Mouse (Mus musculus): ENCODE results near the gene Gfm1. TPM values are rescaled to one million over a fixed set of nuclear protein-coding genes. Genes with fewer than 3 reads are reported as not detected.

Gene Gfm1
- polyA plus RNA-seq, 1 experiment, result 84.5 TPM

DNA sequence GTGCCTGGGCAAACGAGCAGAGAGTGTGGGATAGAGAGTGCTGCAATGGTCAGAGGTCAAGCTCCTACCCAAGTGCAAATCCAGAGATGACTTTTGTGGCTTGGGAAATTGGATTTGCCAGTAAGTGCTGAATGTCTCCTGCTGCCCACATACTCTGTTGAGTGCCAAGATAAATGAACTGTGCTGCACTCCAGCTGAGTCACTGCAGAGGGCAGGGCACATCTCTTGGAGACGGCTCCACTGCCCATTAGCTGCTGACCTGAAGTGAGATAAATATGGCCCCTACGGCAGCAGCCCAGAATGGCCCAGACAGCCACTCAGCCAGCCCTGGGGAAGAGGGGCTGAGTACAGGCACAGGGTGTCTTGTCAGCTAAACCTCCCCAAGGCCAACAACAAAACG is 60.3 kb downstream of the Gfm1 start:
- Histone ChIP-seq H3K9me3 (replicated peaks; ENCODE audit: control insufficient read depth, insufficient read depth, low read length, poor library complexity, severe bottlenecking) (no peaks in the 10 kb centered on the region), H3K9ac (ENCODE audit: low read depth, poor library complexity, severe bottlenecking) (no peak overlapping the region), H3K4me1 (ENCODE audit: control insufficient read depth, insufficient read depth, low read length) (peaks cover 1% of the 10 kb centered on the region), H3K4me3 (ENCODE audit: low read depth, low read length) (no peak overlapping the region), H3K36me3 (ENCODE audit: control insufficient read depth, insufficient read depth, low read length, poor library complexity, severe bottlenecking) (no peaks in the 10 kb centered on the region), H3K27ac (ENCODE audit: insufficient read depth, low read length) (no peak overlapping the region), H3K27me3 (ENCODE audit: control insufficient read depth, insufficient read depth, low read length, poor library complexity, severe bottlenecking) (no peaks in the 10 kb centered on the region)
- no peak for TF ChIP-seq CTCF (IDR thresholded peaks at IDR 0.05; ENCODE audit: low read depth, low read length)
- TF ChIP-seq EP300 (IDR thresholded peaks at IDR 0.05; ENCODE audit: insufficient read depth, low read depth, low read length), result no peak
- no peak for TF ChIP-seq POLR2A (IDR thresholded peaks at IDR 0.05; ENCODE audit: insufficient read depth, low read length)

DNA sequence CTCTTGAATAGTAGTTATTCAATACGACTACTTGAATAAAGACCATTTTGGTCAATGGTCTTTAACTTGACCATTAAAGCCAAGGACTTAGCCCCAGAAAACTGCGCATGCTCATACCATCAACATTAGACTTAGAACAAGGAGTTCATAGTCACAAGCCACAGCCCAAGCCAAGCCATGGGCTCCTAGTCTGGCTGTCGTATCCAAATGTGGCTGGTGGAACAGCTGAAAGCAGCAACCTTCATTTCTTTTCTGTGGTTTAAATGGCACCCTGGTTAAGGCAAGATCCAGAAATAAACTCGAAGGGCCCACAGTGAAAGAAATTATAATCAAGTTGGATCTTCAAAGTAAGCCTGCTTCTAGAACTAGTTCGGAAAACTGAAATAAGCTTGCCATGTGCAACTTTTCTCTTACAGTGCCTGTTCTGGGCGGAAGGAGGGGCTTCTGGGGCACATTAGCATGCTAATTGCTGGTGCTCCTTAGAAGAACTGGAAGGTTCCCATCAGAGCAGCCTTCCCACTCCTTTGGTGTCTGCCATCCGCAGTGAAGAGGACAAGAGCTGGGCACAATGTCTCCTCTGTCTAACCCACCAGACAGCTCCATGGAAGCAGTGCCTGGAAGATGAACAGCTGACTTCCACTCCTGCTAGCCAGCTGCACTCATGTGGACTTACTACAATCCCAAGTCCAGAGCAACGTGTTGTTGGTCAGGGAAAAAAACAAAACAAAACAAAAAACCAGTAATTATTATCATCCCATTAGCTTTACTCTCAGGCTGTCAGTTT is 62.4 kb downstream of the Gfm1 start:
- no peak overlapping the region for H3K4me3 ChIP-seq (ENCODE audit: low read depth, low read length)
- H3K27me3 ChIP-seq (ENCODE audit: control insufficient read depth, insufficient read depth, low read length, poor library complexity, severe bottlenecking), result no peaks in the 10 kb centered on the region
- no peak for TF ChIP-seq EP300 (IDR thresholded peaks at IDR 0.05; ENCODE audit: insufficient read depth, low read depth, low read length)
- no peak for TF ChIP-seq POLR2A (IDR thresholded peaks at IDR 0.05; ENCODE audit: insufficient read depth, low read length)
- no peak for TF ChIP-seq CTCF (IDR thresholded peaks at IDR 0.05; ENCODE audit: low read depth, low read length)

DNA sequence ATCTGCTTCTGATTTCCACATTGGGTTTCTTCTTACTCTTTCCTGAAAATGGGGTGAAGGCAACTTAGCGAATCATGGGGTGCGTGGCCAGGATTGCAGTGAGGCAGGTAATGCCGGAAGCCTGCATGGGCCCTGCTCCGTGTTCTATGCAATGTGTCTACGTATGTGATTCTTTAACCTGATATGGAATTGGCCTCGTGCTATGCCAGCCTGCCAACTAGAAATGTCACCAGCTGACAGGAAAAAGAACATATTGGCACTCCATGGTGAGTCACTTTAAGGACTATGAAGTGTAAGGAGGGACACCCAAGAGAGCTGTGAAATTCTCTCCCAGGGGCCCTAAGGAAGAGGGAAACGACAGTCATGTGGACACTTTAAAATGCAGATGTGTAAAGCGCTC is 63.2 kb downstream of the Gfm1 start:
- Histone ChIP-seq H3K27me3 (ENCODE audit: control insufficient read depth, insufficient read depth, low read length, poor library complexity, severe bottlenecking) (no peaks in the 10 kb centered on the region), H3K9me3 (replicated peaks; ENCODE audit: control insufficient read depth, insufficient read depth, low read length, poor library complexity, severe bottlenecking) (no peaks in the 10 kb centered on the region), H3K27ac (ENCODE audit: insufficient read depth, low read length) (no peak overlapping the region), H3K36me3 (ENCODE audit: control insufficient read depth, insufficient read depth, low read length, poor library complexity, severe bottlenecking) (no peaks in the 10 kb centered on the region), H3K4me3 (ENCODE audit: low read depth, low read length) (no peak overlapping the region), H3K9ac (ENCODE audit: low read depth, poor library complexity, severe bottlenecking) (no peak overlapping the region), H3K4me1 (ENCODE audit: control insufficient read depth, insufficient read depth, low read length) (no peaks in the 10 kb centered on the region)
- TF ChIP-seq POLR2A (IDR thresholded peaks at IDR 0.05; ENCODE audit: insufficient read depth, low read length) (no peak), CTCF (IDR thresholded peaks at IDR 0.05; ENCODE audit: low read depth, low read length) (no peak), EP300 (IDR thresholded peaks at IDR 0.05; ENCODE audit: insufficient read depth, low read depth, low read length) (no peak)

More for the DNA sequence above, 62.4 kb downstream of the Gfm1 start:
- Histone ChIP-seq H3K4me1 (ENCODE audit: control insufficient read depth, insufficient read depth, low read length) (peaks cover 1% of the 10 kb centered on the region), H3K9ac (ENCODE audit: low read depth, poor library complexity, severe bottlenecking) (no peak overlapping the region), H3K27ac (ENCODE audit: insufficient read depth, low read length) (no peak overlapping the region), H3K9me3 (replicated peaks; ENCODE audit: control insufficient read depth, insufficient read depth, low read length, poor library complexity, severe bottlenecking) (no peaks in the 10 kb centered on the region), H3K36me3 (ENCODE audit: control insufficient read depth, insufficient read depth, low read length, poor library complexity, severe bottlenecking) (no peaks in the 10 kb centered on the region)

DNA sequence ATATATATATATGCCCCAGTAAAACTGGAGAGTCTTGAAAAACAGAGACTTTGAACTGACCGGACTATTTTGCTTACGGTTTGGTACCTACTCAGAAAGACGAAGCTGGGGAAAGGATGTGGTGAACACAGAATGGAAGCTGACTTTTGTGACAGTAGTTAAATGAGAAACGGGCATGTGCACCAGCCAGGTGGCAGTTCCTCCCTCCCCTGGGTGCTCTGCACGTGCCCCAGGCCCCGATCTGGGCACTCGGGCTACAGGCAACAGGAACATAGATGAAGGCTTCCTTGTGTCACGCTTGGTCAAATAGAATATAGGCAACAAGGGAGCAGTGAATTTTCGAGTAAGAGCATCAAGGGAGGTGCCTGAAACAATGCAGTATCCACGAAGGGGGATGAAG is 66.4 kb downstream of the Gfm1 start:
- H3K9me3 ChIP-seq (replicated peaks; ENCODE audit: control insufficient read depth, insufficient read depth, low read length, poor library complexity, severe bottlenecking), result peaks cover 8% of the 10 kb centered on the region; the same call in 1 of the 2 replicates
- no peaks in the 10 kb centered on the region for H3K36me3 ChIP-seq (ENCODE audit: control insufficient read depth, insufficient read depth, low read length, poor library complexity, severe bottlenecking)
- TF ChIP-seq EP300 (IDR thresholded peaks at IDR 0.05; ENCODE audit: insufficient read depth, low read depth, low read length) (no peak), POLR2A (IDR thresholded peaks at IDR 0.05; ENCODE audit: insufficient read depth, low read length) (no peak), CTCF (IDR thresholded peaks at IDR 0.05; ENCODE audit: low read depth, low read length) (no peak)
- no peak overlapping the region for H3K4me3 ChIP-seq (ENCODE audit: low read depth, low read length)
- no peak overlapping the region for H3K27ac ChIP-seq (ENCODE audit: insufficient read depth, low read length)
- H3K27me3 ChIP-seq (ENCODE audit: control insufficient read depth, insufficient read depth, low read length, poor library complexity, severe bottlenecking), result no peaks in the 10 kb centered on the region
- no peak overlapping the region for H3K9ac ChIP-seq (ENCODE audit: low read depth, poor library complexity, severe bottlenecking)
- no peaks in the 10 kb centered on the region for H3K4me1 ChIP-seq (ENCODE audit: control insufficient read depth, insufficient read depth, low read length)

DNA sequence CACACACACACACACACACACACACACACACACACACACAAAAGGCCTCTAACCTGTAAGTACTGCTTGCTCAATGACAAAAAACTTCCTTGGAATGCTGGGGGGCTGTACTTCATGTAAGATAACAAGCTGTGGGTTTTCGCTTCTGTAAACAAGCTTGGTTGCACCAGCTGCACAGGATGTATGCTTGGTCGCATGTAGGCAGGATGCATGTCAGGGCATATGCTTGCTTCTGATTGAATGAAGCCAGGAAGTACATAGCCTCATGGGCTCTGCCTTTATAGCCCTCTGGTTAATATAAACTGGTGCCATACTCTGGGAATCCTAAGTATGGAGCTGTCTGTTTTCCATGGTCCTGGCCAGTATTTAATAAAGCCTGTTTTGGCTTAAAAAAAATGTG is 68.1 kb downstream of the Gfm1 start:
- Histone ChIP-seq H3K36me3 (ENCODE audit: control insufficient read depth, insufficient read depth, low read length, poor library complexity, severe bottlenecking) (no peaks in the 10 kb centered on the region), H3K4me1 (ENCODE audit: control insufficient read depth, insufficient read depth, low read length) (peaks cover 3% of the 10 kb centered on the region), H3K4me3 (ENCODE audit: low read depth, low read length) (no peak overlapping the region), H3K27ac (ENCODE audit: insufficient read depth, low read length) (no peak overlapping the region), H3K9me3 (replicated peaks; ENCODE audit: control insufficient read depth, insufficient read depth, low read length, poor library complexity, severe bottlenecking) (peaks cover 8% of the 10 kb centered on the region; the same call in 1 of the 2 replicates), H3K9ac (ENCODE audit: low read depth, poor library complexity, severe bottlenecking) (no peak overlapping the region), H3K27me3 (ENCODE audit: control insufficient read depth, insufficient read depth, low read length, poor library complexity, severe bottlenecking) (no peaks in the 10 kb centered on the region)
- TF ChIP-seq CTCF (IDR thresholded peaks at IDR 0.05; ENCODE audit: low read depth, low read length) (no peak), EP300 (IDR thresholded peaks at IDR 0.05; ENCODE audit: insufficient read depth, low read depth, low read length) (no peak), POLR2A (IDR thresholded peaks at IDR 0.05; ENCODE audit: insufficient read depth, low read length) (no peak)

DNA sequence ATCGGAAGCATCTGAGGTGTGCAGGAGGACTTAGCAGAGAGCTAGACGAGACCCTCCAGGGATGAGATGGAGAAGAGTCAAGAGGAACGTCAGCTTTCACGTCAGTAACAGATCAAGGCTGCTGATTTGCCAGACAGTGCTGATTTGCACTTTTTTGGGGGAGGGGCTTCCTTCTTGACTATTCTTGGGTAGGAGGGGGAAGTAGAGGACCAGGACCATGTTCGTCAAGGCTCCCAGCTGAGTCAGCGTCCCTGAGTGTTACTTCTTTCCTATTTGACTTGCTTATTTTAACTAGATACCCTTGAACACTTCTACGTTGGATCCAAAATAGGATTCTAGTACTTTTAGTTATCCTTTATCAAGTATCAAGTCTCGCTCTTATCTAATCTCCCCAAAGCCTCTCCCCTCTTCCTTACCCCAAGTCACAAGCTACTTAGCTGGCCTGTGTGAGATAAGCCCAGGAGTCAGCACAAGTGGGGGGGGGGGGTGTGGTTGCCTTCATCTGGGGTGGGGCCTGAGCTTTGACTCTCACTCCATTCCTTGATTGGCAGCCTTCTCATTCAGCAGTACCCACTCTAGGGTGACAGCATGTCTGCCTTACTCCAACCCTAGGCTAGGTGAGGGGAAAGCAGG is 69.0 kb downstream of the Gfm1 start:
- Histone ChIP-seq H3K9me3 (replicated peaks; ENCODE audit: control insufficient read depth, insufficient read depth, low read length, poor library complexity, severe bottlenecking) (peaks cover 8% of the 10 kb centered on the region; the same call in 1 of the 2 replicates), H3K4me1 (ENCODE audit: control insufficient read depth, insufficient read depth, low read length) (peaks cover 7% of the 10 kb centered on the region), H3K4me3 (ENCODE audit: low read depth, low read length) (no peak overlapping the region), H3K36me3 (ENCODE audit: control insufficient read depth, insufficient read depth, low read length, poor library complexity, severe bottlenecking) (no peaks in the 10 kb centered on the region), H3K9ac (ENCODE audit: low read depth, poor library complexity, severe bottlenecking) (no peak overlapping the region), H3K27me3 (ENCODE audit: control insufficient read depth, insufficient read depth, low read length, poor library complexity, severe bottlenecking) (no peaks in the 10 kb centered on the region), H3K27ac (ENCODE audit: insufficient read depth, low read length) (no peak overlapping the region)
- TF ChIP-seq POLR2A (IDR thresholded peaks at IDR 0.05; ENCODE audit: insufficient read depth, low read length) (no peak), EP300 (IDR thresholded peaks at IDR 0.05; ENCODE audit: insufficient read depth, low read depth, low read length) (no peak), CTCF (IDR thresholded peaks at IDR 0.05; ENCODE audit: low read depth, low read length) (no peak)
